Mouse (Mus musculus) embryonic facial prominence, embryonic 14.5 days (tissue): ENCODE measurements at regions not wholly inside any gene's neighbourhood (a gene's known extent, or its start where the extent isn't known, plus 50 kb on each side); places are given as distances from the start of the nearest gene placed in this dataset.

Experiments
- ATAC-seq: fragments of 200-750 bp; cut with Nextera tagmentation; 2 replicates; pipeline ENCODE4 v1.8.0; 2017; ENCODE audit warnings: low read depth, moderate number of reproducible peaks, moderate TSS enrichment
- DNase-seq: peaks from one replicate; pipeline ENCODE4 v3.0.0-alpha.2; 2015; ENCODE audit warnings: low spot score
- H3K27ac ChIP-seq: fragments of 300-500 bp; sonication (generic); replicated peaks from 2 replicates; pipeline ENCODE4 v1.5.1; 2014; ENCODE audit warnings: low read depth, mild to moderate bottlenecking, low read length, moderate library complexity
- H3K27me3 ChIP-seq: fragments of 300-500 bp; sonication (generic); replicated peaks from 2 replicates; pipeline ENCODE4 v1.6.1; 2014; ENCODE audit warnings: low read length; ENCODE audit not compliant: control insufficient read depth, insufficient read depth
- H3K36me3 ChIP-seq: fragments of 300-500 bp; sonication (generic); 2 replicates; pipeline ENCODE4 v1.6.1; 2014; ENCODE audit warnings: low read length, mixed read lengths; ENCODE audit not compliant: control insufficient read depth, insufficient read depth
- H3K4me1 ChIP-seq: fragments of 300-500 bp; sonication (generic); 2 replicates; pipeline ENCODE4 v1.6.1; 2014; ENCODE audit warnings: antibody characterized with exemption, low read length; ENCODE audit not compliant: control insufficient read depth, insufficient read depth
- H3K4me2 ChIP-seq: fragments of 300-500 bp; sonication (generic); 2 replicates; pipeline ENCODE4 v1.6.1; 2014; ENCODE audit warnings: low read depth, mild to moderate bottlenecking, low read length, moderate library complexity, mixed read lengths
- H3K4me3 ChIP-seq: fragments of 300-500 bp; sonication (generic); 2 replicates; pipeline ENCODE4 v1.5.1; 2014; ENCODE audit warnings: low read depth, mild to moderate bottlenecking, low read length
- H3K9ac ChIP-seq: fragments of 300-500 bp; sonication (generic); 2 replicates; pipeline ENCODE4 v1.6.1; 2014; ENCODE audit warnings: low read depth, mild to moderate bottlenecking, low read length, moderate library complexity, mixed read lengths
- H3K9me3 ChIP-seq: fragments of 300-500 bp; sonication (generic); 2 replicates; pipeline ENCODE4 v1.6.1; 2016; ENCODE audit warnings: low read length; ENCODE audit not compliant: control insufficient read depth
- WGBS: fragments of 180-500 bp; shearing (Covaris S2); extraction: QIAGEN DNeasy Blood & Tissue Kit; methylation state at CpG from one replicate; pipeline ENCODE4 v1.1.7; 2014; 5-methylcytosine and 5-hydroxymethylcytosine counted together

GRCm38 (mm10) chr14:60515094-60515786, 118.6 kb upstream of the Spata13 start:
- Histone ChIP-seq H3K4me3 (no peak overlapping the region), H3K9ac (no peak overlapping the region), H3K4me2 (no peak overlapping the region), H3K9me3 (no peaks in the 10 kb centered on the region), H3K4me1 (no peaks in the 10 kb centered on the region), H3K27me3 (no peaks in the 10 kb centered on the region), H3K36me3 (no peaks in the 10 kb centered on the region), H3K27ac (no peak overlapping the region)
- ATAC-seq: no peak
- WGBS: 77% methylated on average over 12 of the region's 12 CpGs
- no peak for DNase-seq

- ATAC-seq (no peak), DNase-seq (no peak)
- no peaks in the 10 kb centered on the region for H3K36me3 ChIP-seq
- H3K27ac ChIP-seq: no peak overlapping the region
- no peak overlapping the region for H3K4me2 ChIP-seq
- no peaks in the 10 kb centered on the region for H3K9me3 ChIP-seq
- no peaks in the 10 kb centered on the region for H3K4me1 ChIP-seq
- no peak overlapping the region for H3K4me3 ChIP-seq
- H3K27me3 ChIP-seq: no peaks in the 10 kb centered on the region
- 94% methylated on average over 11 of the region's 11 CpGs for WGBS
- H3K9ac ChIP-seq: no peak overlapping the region
Observed at GRCm38 (mm10) chr14:60517891-60518290, 115.9 kb upstream of the Spata13 start.

GRCm38 (mm10) chr14:60523010-60523409, 110.8 kb upstream of the Spata13 start:
- Histone ChIP-seq H3K36me3 (no peaks in the 10 kb centered on the region), H3K4me1 (no peaks in the 10 kb centered on the region), H3K9me3 (no peaks in the 10 kb centered on the region), H3K27me3 (no peaks in the 10 kb centered on the region), H3K27ac (no peak overlapping the region), H3K9ac (no peak overlapping the region), H3K4me3 (no peak overlapping the region), H3K4me2 (no peak overlapping the region)
- no peak for DNase-seq
- WGBS: 56% methylated on average over 1 of the region's 1 CpGs
- ATAC-seq: no peak

GRCm38 (mm10) chr14:60524869-60525268, 108.9 kb upstream of the Spata13 start:
- no peaks in the 10 kb centered on the region for H3K9me3 ChIP-seq
- DNase-seq (no peak), ATAC-seq (no peak)
- H3K27me3 ChIP-seq: no peaks in the 10 kb centered on the region
- no peaks in the 10 kb centered on the region for H3K36me3 ChIP-seq
- H3K4me2 ChIP-seq: no peak overlapping the region
- H3K9ac ChIP-seq: no peak overlapping the region
- WGBS: 81% methylated on average over 4 of the region's 4 CpGs
- peaks cover 1% of the 10 kb centered on the region for H3K4me1 ChIP-seq
- no peak overlapping the region for H3K27ac ChIP-seq
- no peak overlapping the region for H3K4me3 ChIP-seq

- H3K9ac ChIP-seq: no peak overlapping the region
- H3K27me3 ChIP-seq: no peaks in the 10 kb centered on the region
- peak; percentile 75 for DNase-seq
- 68% methylated on average over 13 of the region's 13 CpGs for WGBS
- peaks cover 7% of the 10 kb centered on the region for H3K4me1 ChIP-seq
- H3K4me2 ChIP-seq: no peak overlapping the region
- H3K9me3 ChIP-seq: no peaks in the 10 kb centered on the region
- H3K4me3 ChIP-seq: no peak overlapping the region
- no peak overlapping the region for H3K27ac ChIP-seq
- H3K36me3 ChIP-seq: no peaks in the 10 kb centered on the region
- peak; percentile 71 for ATAC-seq
Observed at GRCm38 (mm10) chr14:60525284-60525962, 108.4 kb upstream of the Spata13 start.

- WGBS: 72% methylated on average over 3 of the region's 3 CpGs
Observed at GRCm38 (mm10) chr14:60525979-60526378, 107.8 kb upstream of the Spata13 start.

GRCm38 (mm10) chr14:60526832-60527231, 107.0 kb upstream of the Spata13 start:
- H3K9ac ChIP-seq: no peak overlapping the region
- H3K4me2 ChIP-seq: no peak overlapping the region
- H3K27ac ChIP-seq: no peak overlapping the region
- no peaks in the 10 kb centered on the region for H3K36me3 ChIP-seq
- H3K9me3 ChIP-seq: no peaks in the 10 kb centered on the region
- H3K4me3 ChIP-seq: no peak overlapping the region
- 83% methylated on average over 10 of the region's 10 CpGs for WGBS
- no peak for ATAC-seq
- DNase-seq: no peak
- H3K27me3 ChIP-seq: no peaks in the 10 kb centered on the region
- H3K4me1 ChIP-seq: peaks cover 9% of the 10 kb centered on the region

More at GRCm38 (mm10) chr14:60525979-60526378, 107.8 kb upstream of the Spata13 start:
- no peak overlapping the region for H3K27ac ChIP-seq
- ATAC-seq (no peak), DNase-seq (no peak)
- no peaks in the 10 kb centered on the region for H3K9me3 ChIP-seq
- no peak overlapping the region for H3K4me2 ChIP-seq
- no peaks in the 10 kb centered on the region for H3K36me3 ChIP-seq
- no peaks in the 10 kb centered on the region for H3K27me3 ChIP-seq
- H3K4me1 ChIP-seq: peaks cover 9% of the 10 kb centered on the region
- H3K9ac ChIP-seq: no peak overlapping the region
- H3K4me3 ChIP-seq: no peak overlapping the region

- no peak for ATAC-seq
Observed at GRCm38 (mm10) chr14:60527951-60528350, 105.8 kb upstream of the Spata13 start.

GRCm38 (mm10) chr14:60528520-60528919, 105.3 kb upstream of the Spata13 start:
- H3K36me3 ChIP-seq: no peaks in the 10 kb centered on the region
- ATAC-seq: no peak
- no peak overlapping the region for H3K4me3 ChIP-seq
- 87% methylated on average over 7 of the region's 7 CpGs for WGBS
- peaks cover 11% of the 10 kb centered on the region for H3K4me1 ChIP-seq
- no peak for DNase-seq
- H3K4me2 ChIP-seq: no peak overlapping the region
- no peaks in the 10 kb centered on the region for H3K27me3 ChIP-seq
- no peaks in the 10 kb centered on the region for H3K9me3 ChIP-seq
- no peak overlapping the region for H3K27ac ChIP-seq
- H3K9ac ChIP-seq: no peak overlapping the region

More at GRCm38 (mm10) chr14:60527951-60528350, 105.8 kb upstream of the Spata13 start:
- Histone ChIP-seq H3K4me2 (no peak overlapping the region), H3K4me1 (peaks cover 9% of the 10 kb centered on the region), H3K36me3 (no peaks in the 10 kb centered on the region), H3K9me3 (no peaks in the 10 kb centered on the region), H3K9ac (no peak overlapping the region), H3K4me3 (no peak overlapping the region), H3K27me3 (no peaks in the 10 kb centered on the region), H3K27ac (no peak overlapping the region)
- DNase-seq: no peak
- WGBS: 88% methylated on average over 5 of the region's 5 CpGs
